Mouse (Mus musculus) megakaryocyte, embryonic 14.5 days (primary cell): Measurements from ENCODE around the gene Fbln5.

Source experiments
- FLI1 ChIP-seq: IDR thresholded peaks from 2 replicates; pipeline ENCODE4 v1.6.1; 2012; ENCODE audit warnings: low read length, inconsistent platforms, mixed read lengths
- GATA1 ChIP-seq: IDR thresholded peaks from 3 replicates; pipeline ENCODE4 v1.6.1; 2012; ENCODE audit warnings: mixed read lengths, low read length, inconsistent platforms, borderline replicate concordance

DNA sequence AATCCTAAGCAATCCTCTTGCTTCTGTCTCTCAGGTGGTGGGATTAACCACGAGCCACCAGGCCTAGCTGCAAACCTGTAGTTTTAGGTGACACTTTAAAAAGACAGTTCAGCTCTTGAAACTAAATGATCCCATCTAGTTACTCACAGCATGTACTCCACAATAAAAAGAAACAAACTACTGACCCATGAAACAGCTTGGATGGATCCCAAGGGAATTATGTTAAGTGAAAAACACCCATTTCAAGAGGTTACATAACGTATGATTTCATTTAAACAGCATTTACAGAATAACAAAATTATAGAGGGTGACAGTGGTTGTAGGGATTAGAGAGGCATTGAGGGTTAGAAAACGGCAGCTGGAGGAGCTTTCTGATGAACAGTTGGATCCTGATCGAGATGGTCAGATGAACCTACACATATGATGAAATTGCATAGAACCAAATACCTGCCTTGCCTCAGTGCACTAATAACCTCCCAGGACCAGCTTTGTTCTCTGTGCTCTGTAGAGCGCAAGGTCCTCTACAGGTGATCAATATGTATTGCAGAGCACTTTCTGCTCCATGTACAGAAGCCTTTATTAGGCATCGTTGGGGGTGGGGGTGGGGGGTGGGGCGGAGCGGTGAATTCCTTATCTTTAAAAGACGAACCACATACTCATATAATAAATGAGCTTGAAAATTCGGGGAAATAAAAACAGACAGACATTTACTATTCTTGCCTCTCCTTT lies 17.9 kb upstream of the Fbln5 start:
- TF ChIP-seq GATA1 (no peak), FLI1 (no peak)
